11 mouse cellular contexts compared by ENCODE assay signal in the genomic region with DNA sequence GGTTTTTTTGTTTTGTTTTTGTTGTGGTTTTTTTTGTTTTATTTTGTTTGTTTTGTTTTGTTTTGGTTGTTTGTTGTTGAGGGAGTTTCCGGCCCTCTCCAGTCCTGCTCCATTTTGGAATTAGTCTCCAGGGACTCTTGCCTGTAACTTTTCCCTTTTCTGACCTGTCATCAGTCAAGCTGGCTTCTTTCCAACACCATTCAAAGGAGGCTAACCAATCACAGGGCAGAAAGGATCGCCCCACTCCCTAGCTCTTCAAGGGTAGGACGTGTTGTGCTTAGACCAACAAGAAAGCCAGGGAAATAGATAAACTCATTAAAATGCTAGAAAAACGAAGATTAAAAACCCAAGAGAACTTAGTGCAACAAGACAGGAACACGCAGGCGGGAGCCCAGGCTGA. TPM values are rescaled to one million over a fixed set of nuclear protein-coding genes. Genes with fewer than 3 reads are reported as not detected.
DNase-seq lines count a peak whose midpoint lies in the region; ATAC-seq and TF ChIP-seq lines count a peak whose summit lies in the region.
"Had no signal": no experiment of that assay in that cellular context is flagged by ENCODE, and none has a peak within 500 bp of the region (broad histone marks: within the 10 kb centered on the region; RNA-seq: fewer than 3 reads in every experiment).

No protein-coding gene starts in this region.

- DNase-seq in heart, postnatal 36 days: no peak
- peak; percentile 55 for DNase-seq in embryo, embryonic 10.5 days (ENCODE audit: low spot score)
- DNase-seq in cerebellum, adult 2 months: no peak
- DNase-seq: lung, postnatal 36 days had no signal

- H3K27ac ChIP-seq in heart, embryonic 12.5 days (ENCODE audit: poor library complexity, severe bottlenecking): peak overlapping the region; percentile 61; the same call in 1 of the 2 replicates
- H3K27ac ChIP-seq in ES-Bruce4 (ENCODE audit: insufficient read depth, low read length): peak overlapping the region; percentile 99
- H3K27ac ChIP-seq in hindbrain, embryonic 13.5 days: peak overlapping the region; percentile 19; the same call in 1 of the 2 replicates
- no peak overlapping the region for H3K27ac ChIP-seq in cerebellum, adult 2 months (ENCODE audit: insufficient read depth, low read length)

- intact Hi-C loops in heart, postnatal 36 days (cut with DNase I): no loop called here

- H3K4me2 ChIP-seq in heart, embryonic 12.5 days: peak overlapping the region; percentile 47; the same call in 1 of the 2 replicates
- H3K4me2 ChIP-seq in hindbrain, embryonic 13.5 days: peak overlapping the region; percentile 25

- WGBS in heart, embryonic 12.5 days: 11% methylated on average over 6 of the region's 6 CpGs
- 6% methylated on average over 6 of the region's 6 CpGs for WGBS in hindbrain, embryonic 13.5 days
- 36% methylated on average over 6 of the region's 6 CpGs for WGBS in cerebellum, adult 2 months

- no peak for TF ChIP-seq EP300 in ES-Bruce4 (IDR thresholded peaks at IDR 0.05; ENCODE audit: insufficient read depth, low read depth, low read length)

- ATAC-seq in heart, embryonic 12.5 days (ENCODE audit: insufficient number of reproducible peaks, low FRiP score): peak; percentile 49; the same call in 1 of the 2 replicates
- no peak for ATAC-seq in hindbrain, embryonic 13.5 days (ENCODE audit: low FRiP score)
- no peak for ATAC-seq in frontal cortex, adult (ENCODE audit: low TSS enrichment)
- no peak for ATAC-seq in megakaryocyte, adult 5-6 weeks (ENCODE audit: poor library complexity, severe bottlenecking)
- ATAC-seq: activated CD4-positive, CD25-positive, alpha-beta regulatory T cell, adult 4 months had no signal

- peaks cover 37% of the 10 kb centered on the region for H3K36me3 ChIP-seq in heart, embryonic 12.5 days
- peaks cover 6% of the 10 kb centered on the region for H3K36me3 ChIP-seq in ES-Bruce4 (ENCODE audit: control insufficient read depth, insufficient read depth, low read length, poor library complexity, severe bottlenecking)
- H3K36me3 ChIP-seq in hindbrain, embryonic 13.5 days: peaks cover 11% of the 10 kb centered on the region; the same call in 1 of the 2 replicates

- H3K27me3 ChIP-seq in heart, embryonic 12.5 days (replicated peaks): no peaks in the 10 kb centered on the region
- no peaks in the 10 kb centered on the region for H3K27me3 ChIP-seq in ES-Bruce4 (ENCODE audit: control insufficient read depth, insufficient read depth, low read length, poor library complexity, severe bottlenecking)
- H3K27me3 ChIP-seq in hindbrain, embryonic 13.5 days: peaks cover 31% of the 10 kb centered on the region
- no peaks in the 10 kb centered on the region for H3K27me3 ChIP-seq in cerebellum, adult 2 months (ENCODE audit: control insufficient read depth, insufficient read depth, low read length)
- H3K27me3 ChIP-seq: CH12.LX had no signal

- H3K4me1 ChIP-seq in heart, embryonic 12.5 days (replicated peaks): peaks cover 54% of the 10 kb centered on the region
- peaks cover 3% of the 10 kb centered on the region for H3K4me1 ChIP-seq in ES-Bruce4 (ENCODE audit: control insufficient read depth, insufficient read depth, low read length)
- peaks cover 35% of the 10 kb centered on the region for H3K4me1 ChIP-seq in hindbrain, embryonic 13.5 days (replicated peaks)
- no peaks in the 10 kb centered on the region for H3K4me1 ChIP-seq in cerebellum, adult 2 months (ENCODE audit: control insufficient read depth, insufficient read depth, low read length)

- no peak overlapping the region for H3K4me3 ChIP-seq in heart, embryonic 12.5 days
- no peak overlapping the region for H3K4me3 ChIP-seq in ES-Bruce4 (ENCODE audit: low read depth, low read length)
- H3K4me3 ChIP-seq in hindbrain, embryonic 13.5 days: no peak overlapping the region
- H3K4me3 ChIP-seq in cerebellum, adult 2 months (replicated peaks; ENCODE audit: insufficient read depth, low read depth, low read length): no peak overlapping the region

- no peak for TF ChIP-seq CTCF in ES-Bruce4 (IDR thresholded peaks at IDR 0.05; ENCODE audit: low read depth, low read length)
- no peak for TF ChIP-seq CTCF in cerebellum, adult 2 months (IDR thresholded peaks at IDR 0.05; ENCODE audit: borderline replicate concordance, insufficient read depth, low read depth, low read length)

- H3K9ac ChIP-seq in heart, embryonic 12.5 days: no peak overlapping the region
- peak overlapping the region; percentile 51; the same call in 1 of the 2 replicates for H3K9ac ChIP-seq in ES-Bruce4 (ENCODE audit: low read depth, poor library complexity, severe bottlenecking)
- H3K9ac ChIP-seq in hindbrain, embryonic 13.5 days: no peak overlapping the region

- TF ChIP-seq POLR2A in ES-Bruce4 (IDR thresholded peaks at IDR 0.05; ENCODE audit: insufficient read depth, low read length): no peak
- TF ChIP-seq POLR2A in cerebellum, adult 2 months (IDR thresholded peaks at IDR 0.05; ENCODE audit: borderline replicate concordance, insufficient read depth, low read length): no peak

- H3K9me3 ChIP-seq in heart, embryonic 12.5 days (replicated peaks): no peaks in the 10 kb centered on the region
- H3K9me3 ChIP-seq in ES-Bruce4 (replicated peaks; ENCODE audit: control insufficient read depth, insufficient read depth, low read length, poor library complexity, severe bottlenecking): peaks cover 19% of the 10 kb centered on the region
- H3K9me3 ChIP-seq in hindbrain, embryonic 13.5 days: no peaks in the 10 kb centered on the region

RNA-seq across cellular contexts. Expression of gene Vangl1, which starts 15.5 kb away (rescaled TPM):
- 31.0 and 31.8 TPM in 2 replicates for polyA plus RNA-seq in heart, embryonic 12.5 days (2016; fragmentation: Nextera tagmentation; extraction: Ambion mirVana)
- 10 to 100 TPM; 10.8 to 14.2 TPM for total RNA-seq in heart, postnatal 36 days (2021)
- polyA plus RNA-seq in ES-Bruce4 (2011; ENCODE audit: insufficient read depth, insufficient read length, low read depth, missing spikeins): 69.9 and 85.8 TPM in 2 replicates
- 7.0 and 7.2 TPM in 2 replicates for polyA plus RNA-seq in hindbrain, embryonic 13.5 days (2015; fragmentation: Nextera tagmentation; extraction: Ambion mirVana)
- 1.1 TPM in 2 replicates for total RNA-seq in megakaryocyte, adult 5-6 weeks (2015)
- 0.04 and 0.77 TPM in 2 replicates for total RNA-seq in megakaryocyte, adult 5-6 weeks (2017)
- polyA plus RNA-seq in cerebellum, adult 2 months (2012; rRNA removed): 6.8 and 8.1 TPM in 2 replicates
- total RNA-seq: CH12.LX had no signal
- polyA plus RNA-seq: activated CD4-positive, CD25-positive, alpha-beta regulatory T cell, adult 4 months had no signal
